ENCODE assay signal across 9 mouse cellular contexts in the genomic region with DNA sequence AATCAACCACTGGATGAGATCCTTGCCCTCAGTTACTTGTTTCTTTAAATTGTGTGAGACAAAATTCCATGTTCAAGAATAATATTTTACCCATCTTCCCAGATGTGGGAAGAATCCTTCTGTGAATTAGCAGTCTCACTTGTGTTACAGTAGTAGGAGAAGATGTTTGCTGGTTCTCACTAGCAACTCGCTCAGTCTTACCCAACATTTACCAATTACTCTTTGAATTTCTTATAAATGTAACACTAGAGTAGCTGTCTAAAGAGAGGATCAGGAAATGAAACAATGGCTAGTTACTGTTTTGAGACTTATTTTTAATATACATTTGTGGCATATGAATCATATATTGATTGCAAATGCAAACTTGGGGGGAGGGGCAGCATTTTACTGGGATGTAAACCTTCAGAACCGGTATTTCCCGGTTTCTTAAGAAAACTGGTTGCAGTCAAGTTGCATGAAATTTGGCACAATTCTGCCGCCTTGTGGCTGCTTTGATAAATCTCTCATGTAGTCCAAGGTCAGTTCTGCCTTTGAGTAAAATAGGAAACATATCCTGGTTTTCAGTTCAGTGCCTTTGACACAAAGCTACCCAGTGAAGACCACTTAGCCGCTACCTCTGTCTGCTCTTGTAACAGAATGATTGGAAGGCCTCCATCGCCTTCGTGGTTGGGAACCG. TPM values are rescaled to one million over a fixed set of nuclear protein-coding genes. Genes with fewer than 3 reads are reported as not detected.
DNase-seq lines count a peak whose midpoint lies in the region; ATAC-seq and TF ChIP-seq lines count a peak whose summit lies in the region.
"Had no signal": no experiment of that assay in that cellular context is flagged by ENCODE, and none has a peak within 500 bp of the region (broad histone marks: within the 10 kb centered on the region; RNA-seq: fewer than 3 reads in every experiment).

No protein-coding gene starts in this region.

- H3K4me1 ChIP-seq in lung, adult 2 months (ENCODE audit: control insufficient read depth, insufficient read depth, low read length) = no peaks in the 10 kb centered on the region
- H3K4me1 ChIP-seq: neural tube, embryonic 12.5 days had no signal

- TF ChIP-seq CTCF in lung, adult 2 months (IDR thresholded peaks at IDR 0.05; ENCODE audit: insufficient read depth, low read length) = no peak

- no peak for TF ChIP-seq POLR2A in lung, adult 2 months (IDR thresholded peaks at IDR 0.05; ENCODE audit: borderline replicate concordance, extremely low read depth, low read depth, low read length)

- no peak overlapping the region for H3K4me3 ChIP-seq in lung, adult 2 months (replicated peaks; ENCODE audit: extremely low read depth, low read depth, low read length)
- H3K4me3 ChIP-seq: neural tube, embryonic 12.5 days had no signal

- DNase-seq in 416B (ENCODE audit: low read depth) (peak; percentile 50), MEL-GATA-1-ER (ENCODE audit: extremely low read depth, low read depth) (peak; percentile 46)
- peak; percentile 46 for DNase-seq in cerebellum, adult 8-10 months
- peak; percentile 4 to 86 for DNase-seq in frontal cortex, adult 2 months (ENCODE audit: extremely low spot score in 1 of 2, low spot score in 1 of 2)
- peak; percentile 60 to 78 for DNase-seq in kidney, postnatal 25 days
- peak; percentile 11 for DNase-seq in lung, adult 2 months
- peak; percentile 51 for DNase-seq in right cerebral cortex, adult 18-20 months

- 33% methylated on average over 8 of the region's 8 CpGs for WGBS in lung, adult 2 months

- ATAC-seq in granulocyte monocyte progenitor cell, adult 5-6 weeks (replicated peaks; ENCODE audit: poor library complexity, severe bottlenecking) = no peak; the same call in 1 of the 2 replicates

RNA-seq across cellular contexts. Expression of gene Spag17, which starts 53.5 kb away (rescaled TPM):
- polyA plus RNA-seq in frontal cortex, adult 2 months (2012; rRNA removed) = 0.04 TPM in 2 replicates
- 0.68 and 1.2 TPM in 2 replicates for polyA plus RNA-seq in lung, adult 2 months (2012; rRNA removed)
- total RNA-seq in granulocyte monocyte progenitor cell, adult 5-6 weeks (2014; fragmentation: Nextera tagmentation) = not detected in 2 replicates
- not detected in 2 replicates for total RNA-seq in granulocyte monocyte progenitor cell, adult 5-6 weeks (2017)

Comparison
In these comparisons a context has a peak if more than half of its experiments do, and no peak if none do; other contexts are left out.
1. DNase-seq: peak in every context shown above with its lines; median percentile 69 in kidney, postnatal 25 days; 51 in right cerebral cortex, adult 18-20 months; 50 in 416B; 46 in MEL-GATA-1-ER; 46 in cerebellum, adult 8-10 months; 45 in frontal cortex, adult 2 months; 11 in lung, adult 2 months.